Mouse (Mus musculus) testis, adult 10 weeks (tissue): ENCODE measurements around the gene Vps52. TPM values are rescaled to one million over a fixed set of nuclear protein-coding genes. Genes with fewer than 3 reads are reported as not detected.

Experiments used
- polyA plus RNA-seq: library from polyadenylated mRNA; stranded (reverse); fragments of 350-450 nt; fragmentation: Illumina TruSeq; extraction: RNeasy Lipid Tissue Mini Kit (QIAGEN cat#74804); gene quantifications from one replicate; pipeline ENCODE4 v1.2.3, GENCODE M21; 2014; ENCODE audit warnings: low read depth, low replicate concordance

Vps52 gene
- 6.9 TPM for polyA plus RNA-seq

DNA sequence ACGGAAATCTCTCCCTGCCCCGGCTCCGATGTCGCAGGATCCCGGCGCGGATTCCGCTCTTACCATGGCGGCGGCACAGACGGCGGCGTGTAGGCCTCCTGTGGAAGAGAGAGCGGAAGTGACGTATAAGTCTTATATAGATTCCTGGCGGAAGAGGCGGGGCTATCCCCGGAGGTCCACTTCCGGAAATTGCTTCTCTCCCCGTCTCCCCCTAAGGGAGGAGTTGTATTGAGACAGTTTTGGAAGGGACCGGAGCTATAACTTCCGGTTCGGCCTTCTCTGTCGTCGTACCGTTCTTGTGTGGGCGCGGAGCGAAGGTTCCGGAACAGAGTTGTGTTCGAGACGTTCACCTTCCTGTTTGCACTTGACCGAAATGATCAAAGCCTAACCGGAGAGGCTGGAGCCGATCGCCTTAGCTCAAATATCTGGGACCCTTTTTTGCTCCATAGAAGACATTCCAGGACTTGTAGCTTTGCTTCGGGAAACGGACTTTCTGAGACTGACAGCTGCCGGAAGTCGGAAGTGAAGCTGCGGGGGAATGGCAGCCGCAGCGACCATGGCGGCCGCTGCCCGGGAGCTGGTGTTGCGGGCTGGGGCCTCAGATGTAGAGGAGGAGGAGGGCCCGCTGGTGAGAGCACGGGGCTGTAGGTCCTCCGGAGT, at the start of gene Vps52, which contains the start of gene Rps18:
Vps52 (plus strand) TSS at position 258 of the 660 bp plus-strand sequence.
Rps18 (minus strand) TSS at position 447 of the 660 bp plus-strand sequence.

DNA sequence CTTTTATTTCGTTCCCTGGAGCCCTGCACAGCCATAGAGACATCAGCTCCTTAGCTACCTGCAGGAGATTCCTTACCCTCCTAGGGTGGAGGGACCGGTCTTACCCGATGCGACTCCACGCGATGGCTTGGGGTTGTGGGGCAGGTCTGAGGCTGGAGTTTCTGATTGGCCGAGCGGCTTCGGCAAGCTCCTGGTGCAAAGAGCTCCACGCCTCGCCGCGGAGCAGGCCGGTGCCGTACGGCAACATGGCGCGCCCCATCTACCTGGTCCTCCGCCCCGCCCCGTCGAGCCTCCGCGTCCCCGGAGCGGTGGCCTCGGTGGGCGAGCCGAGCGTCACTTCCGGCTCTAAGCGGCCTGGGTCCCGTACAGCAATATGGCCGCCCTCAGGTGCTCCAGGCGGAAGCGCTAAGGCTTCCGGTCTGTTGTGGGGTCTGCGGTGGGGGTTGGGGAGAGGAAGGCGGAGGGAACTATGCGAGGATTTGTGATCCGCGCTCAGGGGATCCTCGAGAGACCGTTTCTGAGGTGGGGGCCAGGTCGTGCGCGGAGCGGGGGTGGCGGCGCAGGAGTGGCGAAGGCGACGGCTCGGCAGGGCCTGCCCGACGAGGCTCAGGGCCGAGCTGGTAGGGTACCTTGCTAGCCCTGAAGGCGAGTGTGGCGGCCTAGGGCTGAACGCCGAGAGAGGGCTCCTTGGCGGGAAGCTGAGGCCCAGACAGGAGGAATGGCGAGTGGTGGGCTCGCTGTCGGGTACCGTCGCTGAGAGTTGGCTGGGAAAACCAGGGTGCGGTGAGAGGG, 46.3 kb upstream of the Vps52 start, which contains the start of gene Daxx:
Daxx (plus strand) TSS at position 338 of the 792 bp plus-strand sequence.

DNA sequence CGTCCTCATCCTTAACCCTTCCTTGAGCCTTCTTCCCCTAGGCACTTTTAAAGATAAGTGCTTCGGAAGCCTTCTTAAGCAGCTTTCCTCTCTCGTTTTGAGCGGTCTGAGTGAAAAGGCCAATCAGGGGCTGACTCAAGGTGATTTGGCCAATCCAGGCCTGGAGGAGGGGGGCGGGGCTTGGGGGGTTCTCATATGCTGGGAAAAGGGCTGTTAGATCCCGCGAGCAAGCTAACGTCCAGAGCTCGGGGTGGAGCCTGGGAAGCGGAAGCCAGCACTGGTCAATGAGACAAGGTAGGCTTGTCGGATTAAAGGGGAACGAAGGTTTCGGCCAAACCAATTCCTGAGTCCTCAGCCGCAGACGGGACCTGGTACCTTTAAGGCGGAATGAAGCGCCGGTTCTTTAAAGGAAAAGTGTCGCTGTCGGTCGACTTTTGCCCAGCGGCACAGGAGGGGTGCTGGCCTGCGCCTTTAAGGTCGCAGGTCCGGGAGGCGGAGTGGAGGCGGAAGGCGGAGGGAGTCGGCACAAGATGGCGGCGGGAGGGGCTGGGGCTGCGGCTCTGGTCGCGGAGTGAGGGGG, 39.9 kb upstream of the Vps52 start, which contains the start of the genes Tapbp and Zbtb22:
Tapbp (plus strand) TSS at position 229 of the 580 bp plus-strand sequence.
Zbtb22 (plus strand) TSS at position 234 of the 580 bp plus-strand sequence.

DNA sequence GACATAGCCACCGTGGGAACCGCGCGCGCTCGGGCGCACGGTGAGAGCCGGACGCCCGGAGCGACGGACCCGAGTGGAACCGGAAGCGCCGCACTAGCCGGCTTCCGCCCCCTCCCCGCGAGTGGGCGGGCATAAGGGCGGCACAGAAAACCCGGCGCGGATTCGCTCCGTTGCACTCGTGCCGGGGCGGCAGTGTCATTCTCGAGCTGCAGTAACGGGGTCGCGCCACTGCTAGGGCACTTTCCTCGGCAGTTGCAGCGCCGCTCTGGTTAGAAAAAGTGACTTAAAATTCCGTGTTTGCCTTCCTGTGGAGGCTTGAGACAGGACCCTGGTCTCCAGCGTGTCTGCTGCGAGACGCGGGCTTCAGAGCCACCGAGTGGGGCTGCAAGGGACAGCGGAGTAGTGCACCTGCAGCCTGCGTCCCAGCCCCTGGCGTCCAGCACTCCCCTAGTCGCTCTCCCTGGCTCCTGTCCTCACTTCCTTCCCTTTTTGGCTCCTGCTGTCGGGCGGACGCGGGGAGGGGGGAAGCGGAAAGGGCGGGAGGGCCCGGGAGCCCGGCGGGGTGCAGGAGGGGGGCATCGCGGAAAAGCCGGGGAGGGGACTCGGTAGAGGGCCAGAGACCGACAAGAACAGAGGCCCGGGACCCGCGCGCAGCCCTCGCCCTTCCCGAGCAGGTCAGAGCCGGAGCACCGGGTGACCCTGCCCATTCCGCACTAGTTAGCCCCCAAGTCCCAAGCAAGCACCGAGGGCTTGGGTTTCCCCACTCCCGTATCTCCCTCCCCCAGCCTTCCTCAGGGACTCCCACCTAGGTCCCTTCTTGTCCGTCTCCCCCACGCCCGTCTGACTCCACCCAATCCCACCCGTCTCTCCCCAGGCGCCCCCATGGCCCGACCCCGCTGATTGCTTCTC, 26.0 kb upstream of the Vps52 start, which contains the start of gene Rgl2:
Rgl2 (plus strand) TSS at position 173 of the 909 bp plus-strand sequence.

DNA sequence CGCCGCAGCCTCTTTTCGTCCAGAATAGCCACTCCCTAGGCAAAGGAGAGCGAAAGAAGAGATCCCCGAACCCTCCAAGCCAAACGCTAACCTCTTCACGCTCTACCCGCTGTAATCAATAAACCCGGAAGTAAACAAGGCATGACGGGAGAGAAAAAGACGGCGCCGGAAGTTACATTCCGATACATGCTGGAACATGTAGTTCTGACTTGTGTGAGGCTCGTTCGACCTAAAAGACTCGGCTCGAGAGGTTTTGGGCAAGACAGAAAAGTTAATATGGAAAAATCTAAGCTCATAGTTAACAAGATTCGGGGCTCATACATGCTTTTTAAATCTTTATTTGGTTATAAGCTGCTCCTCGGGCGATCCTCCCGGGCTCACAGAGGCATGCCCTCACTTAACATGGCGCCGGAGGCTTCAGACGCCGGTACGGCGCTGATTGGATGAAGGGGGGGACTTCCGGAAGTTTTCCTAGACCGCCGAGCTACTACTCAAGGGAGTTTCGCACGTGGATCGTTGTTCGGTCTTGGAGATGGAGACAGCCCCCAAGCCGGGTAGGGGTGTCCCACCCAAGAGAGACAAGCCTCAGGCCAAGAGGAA, 15.3 kb upstream of the Vps52 start, which contains the start of the genes Pfdn6 and Wdr46:
Pfdn6 (minus strand) TSS at position 138 of the 600 bp plus-strand sequence.
Wdr46 (plus strand) TSS at position 455 of the 600 bp plus-strand sequence.

DNA sequence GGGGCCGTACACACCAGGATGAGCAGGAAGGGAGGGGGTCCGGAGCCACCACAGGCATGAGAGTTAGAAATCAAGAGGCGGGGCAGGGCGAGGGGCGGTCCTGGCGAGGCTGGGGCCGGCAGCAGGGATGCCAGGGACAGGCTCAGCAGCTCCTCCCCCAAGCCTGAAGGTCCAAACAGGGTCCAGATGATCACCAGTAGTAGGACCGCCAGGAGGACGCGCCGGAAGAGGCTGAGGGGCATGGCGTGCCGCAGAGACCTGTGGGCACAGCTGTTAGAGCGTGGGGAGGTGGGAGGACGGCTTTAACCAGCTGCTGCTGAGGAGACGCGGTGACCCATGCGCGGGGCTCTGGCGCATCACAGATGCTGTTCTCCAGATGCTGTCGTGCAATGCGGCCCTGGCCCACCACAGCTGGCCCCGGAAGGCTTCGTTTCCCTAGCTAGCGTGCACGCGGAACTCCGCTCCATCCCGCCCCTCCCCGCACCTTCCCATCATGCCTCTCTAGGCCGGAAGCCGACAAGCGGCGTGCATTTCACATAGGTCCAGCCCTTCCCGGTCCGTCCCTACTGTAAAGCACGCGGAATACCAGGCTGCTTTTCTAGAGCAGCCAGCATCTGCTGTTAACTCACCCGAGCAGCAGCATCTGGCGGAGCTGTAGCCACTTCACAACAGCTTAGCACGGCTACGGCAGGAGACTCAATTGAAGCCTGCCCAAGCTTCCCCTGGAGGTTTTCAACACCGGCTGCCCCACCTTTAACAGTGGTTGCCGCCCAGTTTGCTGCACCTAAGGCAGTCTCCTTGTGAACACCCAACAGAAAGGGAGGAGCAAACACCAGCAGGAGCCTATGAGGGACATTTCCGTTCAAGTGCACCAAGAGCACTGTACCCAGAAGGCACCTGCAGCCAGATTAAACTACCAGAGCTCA, 4.3 kb upstream of the Vps52 start, which contains the start of gene B3galt4:
B3galt4 (minus strand) TSS at position 468 of the 926 bp plus-strand sequence.

DNA sequence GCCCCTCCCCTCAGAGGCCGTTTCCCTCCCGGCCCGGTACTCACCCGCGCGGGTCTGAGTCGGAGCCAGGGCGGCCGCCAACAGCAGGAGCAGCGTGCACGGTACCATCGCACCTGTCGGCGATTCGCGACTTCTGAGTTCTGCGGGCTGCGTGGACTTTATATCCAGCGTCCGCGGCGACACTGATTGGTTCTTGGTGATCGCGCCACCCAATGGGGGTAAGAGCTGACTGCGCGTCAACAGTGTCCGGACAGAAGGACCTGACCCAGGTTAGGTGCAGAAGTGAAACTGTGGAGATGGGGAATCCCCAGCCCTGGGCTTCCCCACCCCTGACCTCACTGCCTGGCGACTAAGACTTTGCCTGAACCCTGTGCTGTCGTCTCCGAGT, 44.5 kb downstream of the Vps52 start, which contains the start of gene H2-K1:
H2-K1 (minus strand) TSS at position 198 of the 388 bp plus-strand sequence.

Other genes starting within 250 kb of the Vps52 start
- gene March2, start 237.1 kb upstream of the Vps52 start, polyA plus RNA-seq = 17.2 TPM
- 8.2 TPM for gene Rab11b, start 195.3 kb upstream of the Vps52 start, polyA plus RNA-seq
- gene Angptl4, start 174.0 kb upstream of the Vps52 start, polyA plus RNA-seq = 0.36 TPM
- gene Kank3, start 145.3 kb upstream of the Vps52 start, polyA plus RNA-seq = 15.3 TPM
- gene Rps28, start 131.2 kb upstream of the Vps52 start, polyA plus RNA-seq = 54.7 TPM
- 19.3 TPM for gene Ndufa7, start 131.2 kb upstream of the Vps52 start, polyA plus RNA-seq
- gene Cd320, start 112.7 kb upstream of the Vps52 start, polyA plus RNA-seq = 36.7 TPM
- gene Gm7029, start 82.0 kb upstream of the Vps52 start, polyA plus RNA-seq = not detected
- 3.2 TPM for gene Kifc1, start 65.2 kb upstream of the Vps52 start, polyA plus RNA-seq
- 0.48 TPM for gene Platr17, start 50.7 kb upstream of the Vps52 start, polyA plus RNA-seq
- 31.5 TPM for gene Daxx, start 46.4 kb upstream of the Vps52 start, polyA plus RNA-seq
- gene Tapbp, start 39.9 kb upstream of the Vps52 start, polyA plus RNA-seq = 25.5 TPM
- gene Zbtb22, start 39.9 kb upstream of the Vps52 start, polyA plus RNA-seq = 3.0 TPM
- gene Rgl2, start 26.3 kb upstream of the Vps52 start, polyA plus RNA-seq = 6.7 TPM
- 14.6 TPM for gene Pfdn6, start 15.5 kb upstream of the Vps52 start, polyA plus RNA-seq
- gene Wdr46, start 15.2 kb upstream of the Vps52 start, polyA plus RNA-seq = 1.1 TPM
- 0.25 TPM for gene B3galt4, start 4.3 kb upstream of the Vps52 start, polyA plus RNA-seq
- gene Rps18, start 189 bp downstream of the Vps52 start, polyA plus RNA-seq = 19.7 TPM
- gene H2-K1, start 44.5 kb downstream of the Vps52 start, polyA plus RNA-seq = 48.0 TPM
- 1.3 TPM for gene Ring1, start 68.9 kb downstream of the Vps52 start, polyA plus RNA-seq
- gene H2-Ke6, start 72.2 kb downstream of the Vps52 start, polyA plus RNA-seq = 2.2 TPM
- 0.11 TPM for gene Slc39a7, start 75.9 kb downstream of the Vps52 start, polyA plus RNA-seq
- 0.55 TPM for gene Rxrb, start 76.0 kb downstream of the Vps52 start, polyA plus RNA-seq
- gene Col11a2, start 83.6 kb downstream of the Vps52 start, polyA plus RNA-seq = 0.07 TPM
- gene H2-Oa, start 136.5 kb downstream of the Vps52 start, polyA plus RNA-seq = not detected
- gene H2-DMa, start 163.7 kb downstream of the Vps52 start, polyA plus RNA-seq = 1.9 TPM
- gene Brd2, start 166.8 kb downstream of the Vps52 start, polyA plus RNA-seq = 414 TPM
- gene H2-DMb2, start 187.5 kb downstream of the Vps52 start, polyA plus RNA-seq = not detected
- 4.0 TPM for gene H2-DMb1, start 197.3 kb downstream of the Vps52 start, polyA plus RNA-seq
- gene Tap1, start 231.7 kb downstream of the Vps52 start, polyA plus RNA-seq = 0.25 TPM
- gene Psmb9, start 232.0 kb downstream of the Vps52 start, polyA plus RNA-seq = 1.2 TPM
- 0.14 TPM for gene Psmb8, start 241.9 kb downstream of the Vps52 start, polyA plus RNA-seq
- not detected for gene Tap2, start 247.7 kb downstream of the Vps52 start, polyA plus RNA-seq